Mouse (Mus musculus) intestine, embryonic 14.5 days (tissue): ENCODE results near the gene Ptpa. TPM values are rescaled to one million over a fixed set of nuclear protein-coding genes. Genes with fewer than 3 reads are reported as not detected.

Source experiments
- ATAC-seq: fragments of 200-750 bp; cut with Nextera tagmentation; replicated peaks from 2 replicates; pipeline ENCODE4 v1.8.0; 2017; ENCODE audit warnings: low read depth, moderate number of reproducible peaks, moderate TSS enrichment, moderate library complexity; ENCODE audit not compliant: low FRiP score, low TSS enrichment
- DNase-seq: peaks from one replicate; pipeline ENCODE4 v3.0.0-alpha.2; 2018; ENCODE audit warnings: low spot score
- H3K27ac ChIP-seq: fragments of 300-500 bp; sonication (generic); 2 replicates; pipeline ENCODE4 v1.5.1; 2014; ENCODE audit warnings: low read depth, mild to moderate bottlenecking, control low read depth
- H3K27me3 ChIP-seq: fragments of 300-500 bp; sonication (generic); replicated peaks from 2 replicates; pipeline ENCODE4 v1.6.1; 2014; ENCODE audit warnings: low read length, control low read depth; ENCODE audit not compliant: control insufficient read depth, insufficient read depth
- H3K36me3 ChIP-seq: fragments of 300-500 bp; sonication (generic); 2 replicates; pipeline ENCODE4 v1.6.1; 2014; ENCODE audit warnings: low read length, control low read depth; ENCODE audit not compliant: control insufficient read depth, insufficient read depth
- H3K4me1 ChIP-seq: fragments of 300-500 bp; sonication (generic); replicated peaks from 2 replicates; pipeline ENCODE4 v1.6.1; 2014; ENCODE audit warnings: low read length, control low read depth, mixed read lengths; ENCODE audit not compliant: control insufficient read depth, insufficient read depth
- H3K4me2 ChIP-seq: fragments of 300-500 bp; sonication (generic); 2 replicates; pipeline ENCODE4 v1.6.1; 2014; ENCODE audit warnings: low read length
- H3K4me3 ChIP-seq: fragments of 300-500 bp; sonication (generic); 2 replicates; pipeline ENCODE4 v1.5.1; 2014; ENCODE audit warnings: low read depth, low read length, control low read depth, mixed read lengths
- H3K9ac ChIP-seq: fragments of 300-500 bp; sonication (generic); 2 replicates; pipeline ENCODE4 v1.6.1; 2014; ENCODE audit warnings: mild to moderate bottlenecking, low read length
- H3K9me3 ChIP-seq: fragments of 300-500 bp; sonication (generic); 2 replicates; pipeline ENCODE4 v1.6.1; 2016; ENCODE audit warnings: low read length, control low read depth; ENCODE audit not compliant: control insufficient read depth
- WGBS: fragments of 180-500 bp; shearing (Covaris S2); extraction: QIAGEN DNeasy Blood & Tissue Kit; methylation state at CpG from one replicate; pipeline ENCODE4 v1.1.7; 2014; 5-methylcytosine and 5-hydroxymethylcytosine counted together
- polyA plus RNA-seq: library from polyadenylated mRNA; unstranded; fragments of >200 nt; fragmentation: Nextera tagmentation; extraction: Ambion mirVana; gene quantifications from 2 replicates; pipeline ENCODE4 v1.2.1, GENCODE M21; 2014

Gene Ptpa
- polyA plus RNA-seq, 1 experiment from 2014 or later: 76.6 TPM

DNA sequence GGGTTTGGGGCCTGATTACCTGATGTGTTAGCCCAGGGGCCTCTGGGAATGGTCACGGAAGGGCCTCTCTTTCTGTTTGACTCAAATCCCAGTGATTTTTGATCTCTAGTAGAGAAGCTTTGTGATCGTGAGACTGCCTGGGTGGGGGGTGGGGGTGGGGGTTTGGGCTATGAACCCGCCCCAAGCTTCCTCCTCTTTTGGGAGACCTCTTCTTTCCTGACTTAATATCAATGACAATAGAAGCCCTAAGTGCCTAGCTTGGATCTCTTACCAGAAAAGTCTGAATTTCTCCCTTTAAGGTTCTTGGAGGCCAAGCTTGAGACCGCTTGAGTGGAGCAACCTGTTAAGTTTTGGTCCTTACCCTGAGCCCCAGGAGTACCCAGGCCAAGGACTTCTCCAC is 58.9 kb downstream of the Ptpa start:
- Histone ChIP-seq H3K27me3 (no peaks in the 10 kb centered on the region), H3K27ac (no peak overlapping the region; the same call in 1 of the 2 replicates), H3K36me3 (no peaks in the 10 kb centered on the region), H3K4me2 (peak overlapping the region; percentile 99), H3K4me3 (peak overlapping the region; percentile 89), H3K9ac (peak overlapping the region; percentile 41), H3K9me3 (no peaks in the 10 kb centered on the region), H3K4me1 (peaks cover 16% of the 10 kb centered on the region)
- 41% methylated on average over 4 of the region's 4 CpGs for WGBS
- no peak for DNase-seq
- no peak for ATAC-seq

GRCm38 (mm10) chr2:30475457-30475856 is 59.6 kb downstream of the Ptpa start:
- no peak overlapping the region for H3K4me3 ChIP-seq
- no peak overlapping the region for H3K9ac ChIP-seq
- peaks cover 13% of the 10 kb centered on the region for H3K4me1 ChIP-seq
- WGBS: 86% methylated on average over 7 of the region's 7 CpGs
- no peaks in the 10 kb centered on the region for H3K27me3 ChIP-seq
- H3K4me2 ChIP-seq: peak overlapping the region; percentile 99
- ATAC-seq (no peak), DNase-seq (no peak)
- no peak overlapping the region for H3K27ac ChIP-seq
- H3K36me3 ChIP-seq: no peaks in the 10 kb centered on the region
- no peaks in the 10 kb centered on the region for H3K9me3 ChIP-seq

GRCm38 (mm10) chr2:30476241-30476640 is 60.4 kb downstream of the Ptpa start:
- 68% methylated on average over 2 of the region's 2 CpGs for WGBS
- Histone ChIP-seq H3K9ac (no peak overlapping the region), H3K4me2 (no peak overlapping the region), H3K9me3 (no peaks in the 10 kb centered on the region), H3K4me3 (no peak overlapping the region), H3K27ac (no peak overlapping the region), H3K4me1 (peaks cover 9% of the 10 kb centered on the region), H3K27me3 (no peaks in the 10 kb centered on the region), H3K36me3 (no peaks in the 10 kb centered on the region)
- ATAC-seq: no peak
- DNase-seq: no peak

DNA sequence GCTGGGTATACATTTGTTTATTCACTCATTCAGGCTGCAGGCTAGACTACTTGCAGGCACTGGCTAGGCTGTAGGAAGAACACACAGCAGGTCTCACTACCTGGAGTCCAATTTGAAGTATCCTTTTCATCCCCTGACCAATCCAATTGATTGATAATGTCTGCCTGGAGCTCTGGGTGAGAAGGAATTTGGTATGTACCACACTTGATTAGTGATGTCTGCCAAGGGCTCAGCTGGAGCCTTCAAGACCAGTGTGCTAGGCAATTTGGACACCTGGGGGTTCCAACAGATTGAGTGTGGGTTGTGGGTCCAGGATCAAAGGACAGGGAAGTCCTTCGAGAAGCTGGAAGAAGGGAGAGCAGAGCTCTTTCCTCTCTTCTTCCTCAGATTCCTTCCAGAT is 62.7 kb downstream of the Ptpa start:
- ATAC-seq (no peak), DNase-seq (no peak)
- H3K4me2 ChIP-seq: no peak overlapping the region
- H3K27ac ChIP-seq: no peak overlapping the region
- no peak overlapping the region for H3K4me3 ChIP-seq
- no peaks in the 10 kb centered on the region for H3K9me3 ChIP-seq
- no peaks in the 10 kb centered on the region for H3K27me3 ChIP-seq
- no peaks in the 10 kb centered on the region for H3K36me3 ChIP-seq
- 76% methylated on average over 1 of the region's 1 CpGs for WGBS
- peaks cover 5% of the 10 kb centered on the region; the same call in 1 of the 2 replicates for H3K4me1 ChIP-seq
- H3K9ac ChIP-seq: no peak overlapping the region

GRCm38 (mm10) chr2:30487597-30487996 is 71.8 kb downstream of the Ptpa start:
- Histone ChIP-seq H3K4me3 (no peak overlapping the region), H3K27me3 (no peaks in the 10 kb centered on the region), H3K9me3 (no peaks in the 10 kb centered on the region), H3K9ac (no peak overlapping the region), H3K27ac (no peak overlapping the region), H3K4me1 (no peaks in the 10 kb centered on the region), H3K36me3 (no peaks in the 10 kb centered on the region), H3K4me2 (no peak overlapping the region)
- no peak for ATAC-seq
- DNase-seq: no peak
- 30% methylated on average over 7 of the region's 7 CpGs for WGBS

DNA sequence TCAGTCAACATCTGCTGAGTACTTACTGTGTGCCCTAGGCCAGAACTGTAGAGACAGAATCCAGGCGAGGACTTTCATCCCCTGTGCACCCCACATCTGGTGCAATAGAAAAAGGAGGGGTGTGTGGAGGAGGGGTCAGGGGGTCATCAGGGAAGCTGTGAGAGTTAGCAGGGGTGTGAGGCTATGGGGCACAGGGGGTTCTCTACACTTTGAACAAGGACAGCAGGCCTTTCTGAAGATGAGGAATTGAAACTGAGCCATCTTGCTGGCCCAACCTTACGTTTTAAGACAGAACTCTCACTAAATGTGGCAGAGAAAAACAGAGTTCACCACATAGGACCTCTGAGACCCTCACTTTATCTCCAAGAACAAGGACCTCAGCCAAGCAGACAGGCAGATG is 74.5 kb downstream of the Ptpa start:
- no peaks in the 10 kb centered on the region for H3K9me3 ChIP-seq
- H3K4me1 ChIP-seq: no peaks in the 10 kb centered on the region
- H3K4me2 ChIP-seq: no peak overlapping the region
- H3K4me3 ChIP-seq: no peak overlapping the region
- H3K27ac ChIP-seq: no peak overlapping the region
- 76% methylated on average over 2 of the region's 2 CpGs for WGBS
- H3K9ac ChIP-seq: no peak overlapping the region
- DNase-seq (no peak), ATAC-seq (no peak)
- no peaks in the 10 kb centered on the region for H3K27me3 ChIP-seq
- no peaks in the 10 kb centered on the region for H3K36me3 ChIP-seq

- H3K36me3 ChIP-seq: no peaks in the 10 kb centered on the region
- H3K27me3 ChIP-seq: no peaks in the 10 kb centered on the region
- peaks cover 6% of the 10 kb centered on the region for H3K4me1 ChIP-seq
- no peaks in the 10 kb centered on the region for H3K9me3 ChIP-seq
- ATAC-seq (peak; percentile 5; the same call in 1 of the 2 replicates), DNase-seq (no peak)
- peak overlapping the region; percentile 15 for H3K4me3 ChIP-seq
- no peak overlapping the region for H3K9ac ChIP-seq
- WGBS: 78% methylated on average over 8 of the region's 8 CpGs
- H3K4me2 ChIP-seq: peak overlapping the region; percentile 55
- H3K27ac ChIP-seq: no peak overlapping the region
Observed at GRCm38 (mm10) chr2:30495000-30495908, 79.4 kb downstream of the Ptpa start.

DNA sequence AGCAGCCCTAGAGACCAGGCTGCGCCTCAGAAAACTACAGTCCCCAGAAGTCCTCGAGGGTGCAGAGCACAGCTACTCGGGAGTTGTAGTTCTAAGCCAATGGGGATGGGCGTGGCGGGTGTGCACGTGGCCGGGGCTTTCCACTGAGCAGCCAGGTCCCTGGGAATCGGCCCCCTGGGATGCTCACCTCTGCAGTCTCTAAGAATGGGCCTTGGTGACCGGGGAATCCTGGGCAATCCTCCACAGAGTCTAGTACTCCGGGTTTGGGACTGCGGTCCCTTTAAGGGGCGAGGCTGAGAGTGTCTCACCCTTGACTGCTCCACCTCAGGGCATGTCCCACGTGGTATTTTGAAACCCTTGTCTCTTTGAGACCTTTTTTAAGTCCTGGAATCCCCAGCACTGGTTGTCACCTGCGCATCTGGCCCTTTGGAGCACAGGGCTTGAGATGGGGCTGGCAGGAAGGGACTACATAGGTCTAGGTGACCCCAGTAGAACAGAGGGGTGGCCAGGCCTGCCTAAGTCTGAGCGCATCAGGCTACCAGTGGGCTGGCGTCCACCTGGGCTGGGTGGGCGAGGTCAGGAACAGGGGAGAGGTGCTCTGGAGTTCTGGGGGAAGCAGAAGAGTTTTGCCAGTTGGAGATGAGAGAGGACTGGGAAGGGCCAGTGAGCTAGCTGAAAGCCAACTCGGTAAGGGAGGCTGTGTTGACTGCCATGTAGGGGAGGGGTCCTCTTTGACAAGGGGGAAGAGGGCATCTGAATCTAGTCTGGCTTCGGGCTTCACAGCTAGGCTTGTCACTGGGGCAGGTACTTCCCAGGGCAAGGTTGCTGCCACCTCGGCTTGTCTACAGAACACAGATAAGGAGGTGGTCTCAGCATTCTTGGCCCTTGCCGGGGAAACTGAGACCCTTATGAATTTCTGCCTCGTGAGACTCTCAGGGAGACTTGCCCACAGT is 80.3 kb downstream of the Ptpa start:
- DNase-seq: peak; percentile 87
- Histone ChIP-seq H3K4me1 (peaks cover 6% of the 10 kb centered on the region), H3K9me3 (no peaks in the 10 kb centered on the region), H3K27me3 (no peaks in the 10 kb centered on the region), H3K4me2 (peak overlapping the region; percentile 55), H3K4me3 (peak overlapping the region; percentile 15), H3K27ac (no peak overlapping the region), H3K36me3 (no peaks in the 10 kb centered on the region), H3K9ac (peak overlapping the region; percentile 23; the same call in 1 of the 2 replicates)
- WGBS: 26% methylated on average over 22 of the region's 22 CpGs
- ATAC-seq: peak; percentile 92
